In genomic region chr8:116372056-116372455, GRCm38 (mm10) we compare ENCODE assay signal across 21 mouse cellular contexts.
A peak's percentile ranks its signal among the peaks of the same experiment; 100 is the strongest.
DNase-seq lines count a peak whose midpoint lies in the region; ATAC-seq lines count a peak whose summit lies in the region.
"Had no signal": no experiment of that assay in that cellular context is flagged by ENCODE, and none has a peak within 500 bp of the region (broad histone marks: within the 10 kb centered on the region; RNA-seq: fewer than 3 reads in every experiment).

No protein-coding gene starts in this region.

- H3K9me3 ChIP-seq in forebrain, embryonic 10.5 days: no peaks in the 10 kb centered on the region
- H3K9me3 ChIP-seq in forebrain, embryonic 13.5 days (replicated peaks): no peaks in the 10 kb centered on the region
- no peaks in the 10 kb centered on the region for H3K9me3 ChIP-seq in limb, embryonic 13.5 days
- no peaks in the 10 kb centered on the region for H3K9me3 ChIP-seq in limb, embryonic 10.5 days (replicated peaks)
- no peaks in the 10 kb centered on the region for H3K9me3 ChIP-seq in midbrain, embryonic 11.5 days (ENCODE audit: control insufficient read depth, low read length)
- H3K9me3 ChIP-seq in midbrain, embryonic 14.5 days (ENCODE audit: control insufficient read depth, low read length): no peaks in the 10 kb centered on the region
- H3K9me3 ChIP-seq: embryonic facial prominence, embryonic 12.5 days; heart, embryonic 12.5 days; limb, embryonic 12.5 days; liver, embryonic 13.5 days; stomach, embryonic 15.5 days had no signal

- no peak overlapping the region for H3K9ac ChIP-seq in forebrain, embryonic 13.5 days
- no peak overlapping the region for H3K9ac ChIP-seq in limb, embryonic 13.5 days
- H3K9ac ChIP-seq in midbrain, embryonic 11.5 days (ENCODE audit: low read length): no peak overlapping the region
- H3K9ac ChIP-seq in midbrain, embryonic 14.5 days (replicated peaks; ENCODE audit: low read length): no peak overlapping the region
- H3K9ac ChIP-seq: embryonic facial prominence, embryonic 12.5 days; heart, embryonic 12.5 days; limb, embryonic 12.5 days; liver, embryonic 13.5 days; stomach, embryonic 15.5 days had no signal

- peaks cover 5% of the 10 kb centered on the region for H3K27me3 ChIP-seq in forebrain, embryonic 10.5 days (ENCODE audit: poor library complexity, severe bottlenecking)
- no peaks in the 10 kb centered on the region for H3K27me3 ChIP-seq in forebrain, embryonic 13.5 days
- H3K27me3 ChIP-seq in limb, embryonic 13.5 days: no peaks in the 10 kb centered on the region
- no peaks in the 10 kb centered on the region for H3K27me3 ChIP-seq in limb, embryonic 10.5 days (ENCODE audit: low read depth, poor library complexity, severe bottlenecking)
- no peaks in the 10 kb centered on the region for H3K27me3 ChIP-seq in midbrain, embryonic 11.5 days (ENCODE audit: control insufficient read depth, insufficient read depth, low read length)
- no peaks in the 10 kb centered on the region for H3K27me3 ChIP-seq in midbrain, embryonic 14.5 days (ENCODE audit: control insufficient read depth, insufficient read depth, low read length)
- H3K27me3 ChIP-seq: embryonic facial prominence, embryonic 12.5 days; heart, embryonic 12.5 days; limb, embryonic 12.5 days; liver, embryonic 13.5 days; stomach, embryonic 15.5 days had no signal

- WGBS in forebrain, embryonic 10.5 days: 82% methylated on average over 9 of the region's 9 CpGs
- 80% methylated on average over 9 of the region's 9 CpGs for WGBS in forebrain, embryonic 13.5 days
- 86% methylated on average over 9 of the region's 9 CpGs for WGBS in limb, embryonic 13.5 days
- WGBS in limb, embryonic 10.5 days: 84% methylated on average over 9 of the region's 9 CpGs
- WGBS in midbrain, embryonic 11.5 days: 89% methylated on average over 9 of the region's 9 CpGs
- WGBS in midbrain, embryonic 14.5 days: 83% methylated on average over 9 of the region's 9 CpGs

- no peak for DNase-seq in forebrain, embryonic 10.5 days (ENCODE audit: extremely low spot score, low spot score)
- no peak for DNase-seq in limb, embryonic 10.5 days (ENCODE audit: low spot score)
- peak; percentile 73 for DNase-seq in midbrain, embryonic 11.5 days (ENCODE audit: low spot score, missing footprints)
- DNase-seq in midbrain, embryonic 14.5 days: no peak
- DNase-seq: adrenal gland, adult 8-10 months; B cell, adult 2 months; liver, embryonic 13.5 days; thymus, adult 18-20 months; thymus, postnatal 25 days had no signal

- no peak overlapping the region for H3K4me3 ChIP-seq in forebrain, embryonic 10.5 days
- no peak overlapping the region for H3K4me3 ChIP-seq in forebrain, embryonic 13.5 days
- H3K4me3 ChIP-seq in limb, embryonic 13.5 days: no peak overlapping the region
- no peak overlapping the region for H3K4me3 ChIP-seq in limb, embryonic 10.5 days
- no peak overlapping the region for H3K4me3 ChIP-seq in midbrain, embryonic 11.5 days (ENCODE audit: low read depth, low read length)
- H3K4me3 ChIP-seq in midbrain, embryonic 14.5 days (replicated peaks; ENCODE audit: low read depth, low read length): no peak overlapping the region
- H3K4me3 ChIP-seq: embryonic facial prominence, embryonic 12.5 days; heart, adult 2 months; heart, embryonic 12.5 days; limb, embryonic 12.5 days; liver, embryonic 13.5 days; stomach, embryonic 15.5 days had no signal

- H3K36me3 ChIP-seq in forebrain, embryonic 10.5 days (replicated peaks): no peaks in the 10 kb centered on the region
- H3K36me3 ChIP-seq in forebrain, embryonic 13.5 days (ENCODE audit: poor library complexity, severe bottlenecking): no peaks in the 10 kb centered on the region
- H3K36me3 ChIP-seq in limb, embryonic 13.5 days: no peaks in the 10 kb centered on the region
- no peaks in the 10 kb centered on the region for H3K36me3 ChIP-seq in limb, embryonic 10.5 days
- no peaks in the 10 kb centered on the region for H3K36me3 ChIP-seq in midbrain, embryonic 11.5 days (ENCODE audit: control insufficient read depth, insufficient read depth, low read length)
- no peaks in the 10 kb centered on the region for H3K36me3 ChIP-seq in midbrain, embryonic 14.5 days (ENCODE audit: control insufficient read depth, insufficient read depth, low read length)
- H3K36me3 ChIP-seq: embryonic facial prominence, embryonic 12.5 days; G1E; heart, embryonic 12.5 days; limb, embryonic 12.5 days; liver, embryonic 13.5 days; stomach, embryonic 15.5 days had no signal

- peaks cover 47% of the 10 kb centered on the region for H3K4me1 ChIP-seq in forebrain, embryonic 10.5 days
- H3K4me1 ChIP-seq in forebrain, embryonic 13.5 days: peaks cover 28% of the 10 kb centered on the region
- H3K4me1 ChIP-seq in limb, embryonic 13.5 days: peaks cover 6% of the 10 kb centered on the region; the same call in 1 of the 2 replicates
- H3K4me1 ChIP-seq in limb, embryonic 10.5 days: peaks cover 12% of the 10 kb centered on the region
- peaks cover 10% of the 10 kb centered on the region for H3K4me1 ChIP-seq in midbrain, embryonic 11.5 days (ENCODE audit: control insufficient read depth, insufficient read depth, low read length)
- peaks cover 4% of the 10 kb centered on the region; the same call in 1 of the 2 replicates for H3K4me1 ChIP-seq in midbrain, embryonic 14.5 days (ENCODE audit: control insufficient read depth, insufficient read depth, low read length)
- H3K4me1 ChIP-seq: embryonic facial prominence, embryonic 12.5 days; limb, embryonic 12.5 days; liver, embryonic 13.5 days had no signal

- H3K4me2 ChIP-seq in forebrain, embryonic 13.5 days: no peak overlapping the region
- no peak overlapping the region for H3K4me2 ChIP-seq in limb, embryonic 13.5 days (replicated peaks)
- no peak overlapping the region for H3K4me2 ChIP-seq in midbrain, embryonic 11.5 days
- no peak overlapping the region for H3K4me2 ChIP-seq in midbrain, embryonic 14.5 days (ENCODE audit: low read length)
- H3K4me2 ChIP-seq: embryonic facial prominence, embryonic 12.5 days; heart, embryonic 12.5 days; limb, embryonic 12.5 days; liver, embryonic 13.5 days; stomach, embryonic 15.5 days had no signal

- ATAC-seq in forebrain, embryonic 13.5 days: no peak
- no peak for ATAC-seq in limb, embryonic 13.5 days (ENCODE audit: low FRiP score, low read depth)
- ATAC-seq in midbrain, embryonic 11.5 days (ENCODE audit: low FRiP score): no peak
- ATAC-seq in midbrain, embryonic 14.5 days (ENCODE audit: low FRiP score, low TSS enrichment): no peak
- no peak for ATAC-seq in CD4-positive, CD25-positive, alpha-beta regulatory T cell, adult 4 months
- ATAC-seq: intestine, embryonic 16.5 days had no signal

- H3K27ac ChIP-seq in forebrain, embryonic 10.5 days: peak overlapping the region; percentile 13; the same call in 1 of the 2 replicates
- H3K27ac ChIP-seq in forebrain, embryonic 13.5 days: no peak overlapping the region
- H3K27ac ChIP-seq in limb, embryonic 13.5 days: peak overlapping the region; percentile 39; the same call in 1 of the 2 replicates
- no peak overlapping the region for H3K27ac ChIP-seq in limb, embryonic 10.5 days
- no peak overlapping the region for H3K27ac ChIP-seq in midbrain, embryonic 11.5 days (ENCODE audit: low read depth, low read length)
- H3K27ac ChIP-seq in midbrain, embryonic 14.5 days (replicated peaks; ENCODE audit: low read depth, low read length): no peak overlapping the region
- H3K27ac ChIP-seq: embryonic facial prominence, embryonic 12.5 days; heart, adult 2 months; kidney, postnatal 0 days; limb, embryonic 12.5 days; liver, embryonic 13.5 days; macrophage; stomach, embryonic 15.5 days had no signal

Comparison
In these comparisons a context has a peak if more than half of its experiments do, and no peak if none do; other contexts are left out.
1. H3K27ac ChIP-seq: peak in forebrain, embryonic 10.5 days (single experiment) and limb, embryonic 13.5 days (single experiment); none in forebrain, embryonic 13.5 days (single experiment), limb, embryonic 10.5 days (single experiment), midbrain, embryonic 11.5 days (single experiment) and midbrain, embryonic 14.5 days (single experiment).